Mouse (Mus musculus): ENCODE results near the gene Ccnb1ip1.

Gene Ccnb1ip1

DNA sequence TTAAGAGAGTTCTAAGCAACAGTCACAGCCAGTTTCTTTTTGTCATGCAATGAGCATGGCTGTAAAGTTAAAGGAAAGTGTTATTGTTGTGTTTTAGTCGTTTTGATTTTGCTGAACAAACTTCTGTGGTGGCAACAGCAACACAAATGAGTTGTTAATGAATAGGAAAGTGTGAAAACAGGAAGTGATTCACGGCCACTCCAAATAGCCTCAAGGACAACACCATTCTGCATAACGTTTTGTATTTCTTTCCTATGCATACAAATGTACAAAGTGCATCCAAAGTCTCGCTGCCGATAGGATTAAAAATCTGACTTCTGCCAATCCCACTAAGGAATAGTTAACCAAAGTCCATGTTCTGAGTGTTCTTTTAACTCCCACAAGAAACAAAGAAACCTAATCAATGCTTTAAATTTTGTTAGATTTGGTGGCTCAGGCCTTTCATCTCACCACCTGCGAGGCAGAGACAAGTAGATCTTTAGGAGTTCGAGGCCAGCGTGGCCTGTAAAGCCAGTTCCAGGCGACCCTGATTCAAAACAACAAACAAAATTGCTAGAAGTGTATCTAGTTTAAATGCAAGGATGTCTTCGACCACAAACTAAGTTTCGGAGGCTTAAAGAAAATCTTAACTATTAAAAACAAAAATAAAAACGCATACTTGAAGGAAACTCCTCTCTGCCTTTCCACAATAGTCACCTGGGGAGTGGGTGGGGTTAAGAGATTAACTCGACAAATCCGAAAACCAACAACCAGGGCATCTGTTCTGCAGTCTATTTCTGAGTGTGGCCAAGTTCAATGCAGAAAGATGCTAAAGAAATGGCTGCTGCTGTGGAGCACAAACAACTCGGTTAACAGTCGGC lies 22.9 kb downstream of the Ccnb1ip1 start:
- no peak for DNase-seq (ENCODE audit: low spot score in 2 of 2)

GRCm38 (mm10) chr14:50782166-50782565 lies 25.4 kb downstream of the Ccnb1ip1 start:
- DNase-seq (ENCODE audit: low spot score in 2 of 2): no peak

DNA sequence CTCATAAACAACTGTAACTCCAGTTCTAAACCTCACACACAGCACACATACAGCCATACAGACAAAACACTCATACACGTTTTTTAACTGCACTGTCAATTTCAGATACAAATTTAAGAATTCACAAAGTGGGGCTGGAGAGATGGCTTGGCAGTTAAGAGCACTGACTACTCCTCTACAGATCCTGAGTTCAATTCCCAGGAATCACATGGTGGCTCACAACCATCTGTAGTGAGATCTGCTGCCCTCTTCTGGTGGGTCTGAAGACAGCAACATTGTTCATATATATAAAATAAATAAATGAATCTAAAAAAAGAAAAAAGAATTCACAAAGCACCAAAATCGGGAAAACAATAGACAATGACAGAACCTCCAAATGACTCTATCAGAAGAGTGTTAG lies 36.2 kb downstream of the Ccnb1ip1 start:
- DNase-seq (ENCODE audit: low spot score in 2 of 2): no peak

DNA sequence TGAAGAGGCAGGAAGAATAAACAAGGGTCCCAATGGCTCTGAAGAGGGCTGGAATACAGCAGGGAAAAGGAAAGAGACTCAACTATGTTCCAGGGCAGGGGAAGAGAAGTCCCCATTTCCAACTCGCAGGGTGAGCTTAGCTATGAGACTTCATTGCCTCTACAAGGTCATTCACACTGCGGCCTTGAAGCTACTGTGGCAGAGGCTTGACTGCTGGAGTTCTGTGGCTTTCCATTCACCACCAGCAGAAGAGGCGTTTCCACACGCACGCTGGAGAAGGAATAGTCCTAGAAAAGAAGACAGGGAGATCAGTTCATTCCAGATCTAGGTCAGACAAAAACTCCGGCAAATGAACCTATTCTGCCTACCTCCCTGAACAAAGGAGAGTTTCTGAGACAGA lies 41.8 kb downstream of the Ccnb1ip1 start:
- DNase-seq (ENCODE audit: low spot score in 2 of 2): no peak

GRCm38 (mm10) chr14:50758416-50759085 lies 49.0 kb downstream of the Ccnb1ip1 start:
- DNase-seq (ENCODE audit: low spot score in 2 of 2): no peak

GRCm38 (mm10) chr14:50744994-50745393 lies 62.5 kb downstream of the Ccnb1ip1 start, which contains the start of gene Olfr749:
Olfr749 (minus strand) TSS chr14:50745094.
- DNase-seq (ENCODE audit: low spot score in 2 of 2): no peak

GRCm38 (mm10) chr14:50741584-50741983 lies 65.9 kb downstream of the Ccnb1ip1 start:
- no peak for DNase-seq (ENCODE audit: low spot score in 2 of 2)

- no peak for DNase-seq (ENCODE audit: low spot score in 2 of 2)
These were observed 67.2 kb downstream of the Ccnb1ip1 start for GRCm38 (mm10) chr14:50740334-50740733.
